Mouse (Mus musculus) kidney, adult 2 months (tissue): ENCODE measurements around the gene Mrps15. TPM values are rescaled to one million over a fixed set of nuclear protein-coding genes. Genes with fewer than 3 reads are reported as not detected.

Experiments
- DNase-seq: peaks from one replicate; pipeline ENCODE4 v3.0.0; 2021
- H3K27ac ChIP-seq: fragments of 200-500 bp; 2 replicates; pipeline ENCODE4 v1.5.1; 2012; ENCODE audit warnings: low read depth, low read length, control low read depth, inconsistent platforms; ENCODE audit not compliant: insufficient read depth
- H3K27me3 ChIP-seq: fragments of 200-500 bp; replicated peaks from 2 replicates; pipeline ENCODE4 v1.6.1; 2012; ENCODE audit warnings: mild to moderate bottlenecking, moderate library complexity, low read length, inconsistent platforms; ENCODE audit not compliant: control insufficient read depth, insufficient read depth
- H3K36me3 ChIP-seq: fragments of 200-500 bp; 2 replicates; pipeline ENCODE4 v1.6.1; 2012; ENCODE audit warnings: mild to moderate bottlenecking, moderate library complexity, low read length, inconsistent platforms; ENCODE audit not compliant: control insufficient read depth, insufficient read depth
- H3K4me1 ChIP-seq: fragments of 200-500 bp; 2 replicates; pipeline ENCODE4 v1.6.1; 2011; ENCODE audit warnings: low read length; ENCODE audit not compliant: control insufficient read depth, insufficient read depth
- H3K4me3 ChIP-seq: fragments of 200-500 bp; 2 replicates; pipeline ENCODE4 v1.5.1; 2011; ENCODE audit warnings: mild to moderate bottlenecking, low read depth, low read length, control low read depth; ENCODE audit not compliant: insufficient read depth
- CTCF ChIP-seq: fragments of 200-500 bp; conservative IDR thresholded peaks from 2 replicates; pipeline ENCODE4 v1.5.1; 2011; ENCODE audit warnings: low read depth, mild to moderate bottlenecking, control low read depth, low read length, moderate library complexity, mixed read lengths; ENCODE audit not compliant: insufficient read depth, insufficient read length
- POLR2A ChIP-seq: fragments of 200-500 bp; IDR thresholded peaks from one replicate; pipeline ENCODE4 v1.6.1; 2011; ENCODE audit warnings: low read depth, low read length, control low read depth
- WGBS: fragments of 180-500 bp; shearing (Covaris S2); methylation state at CpG from one replicate; pipeline ENCODE4 v1.1.7; 2018; 5-methylcytosine and 5-hydroxymethylcytosine counted together
- polyA plus RNA-seq: library from polyadenylated mRNA; depleted of rRNA; stranded (reverse); fragments of >200 nt; gene quantifications from 2 replicates; pipeline ENCODE4 v1.2.3, GENCODE M21; 2012

The Mrps15 gene
- polyA plus RNA-seq, 1 experiment = 38.2 TPM

GRCm38 (mm10) chr4:126058134-126058996 lies 11.6 kb downstream of the Mrps15 start, which contains the start of gene Oscp1:
Gene Oscp1 (plus strand): TSS chr4:126058565.
- H3K27ac ChIP-seq = no peak within 1 kb of the TSS
- TF ChIP-seq CTCF (no peak), POLR2A (no peak)
- H3K4me3 ChIP-seq = peak within 1 kb of the TSS; percentile 72
- peak; percentile 96 for DNase-seq
- H3K27me3 ChIP-seq = no peaks in the 10 kb centered on the region
- under 1% methylated on average over 57 of the region's 57 CpGs for WGBS
- peaks cover 4% of the 10 kb centered on the region; the same call in 1 of the 2 replicates for H3K4me1 ChIP-seq
- H3K36me3 ChIP-seq = no peaks in the 10 kb centered on the region

GRCm38 (mm10) chr4:126058997-126059362 lies 12.3 kb downstream of the Mrps15 start:
- Histone ChIP-seq H3K27me3 (no peaks in the 10 kb centered on the region), H3K36me3 (no peaks in the 10 kb centered on the region), H3K4me3 (peak overlapping the region; percentile 72), H3K27ac (no peak overlapping the region), H3K4me1 (peaks cover 4% of the 10 kb centered on the region; the same call in 1 of the 2 replicates)
- TF ChIP-seq POLR2A (no peak), CTCF (no peak)
- no peak for DNase-seq
- WGBS = 32% methylated on average over 9 of the region's 9 CpGs

GRCm38 (mm10) chr4:126062856-126063255 lies 16.1 kb downstream of the Mrps15 start:
- TF ChIP-seq CTCF (no peak), POLR2A (no peak)
- whole genome bisulfite sequencing = 83% methylated on average over 1 of the region's 1 CpGs
- Histone ChIP-seq H3K27ac (no peak overlapping the region), H3K4me1 (peaks cover 3% of the 10 kb centered on the region; the same call in 1 of the 2 replicates), H3K27me3 (no peaks in the 10 kb centered on the region), H3K4me3 (no peak overlapping the region), H3K36me3 (no peaks in the 10 kb centered on the region)
- no peak for DNase-seq

- Histone ChIP-seq H3K27me3 (no peaks in the 10 kb centered on the region), H3K4me1 (no peaks in the 10 kb centered on the region), H3K27ac (no peak overlapping the region), H3K4me3 (no peak overlapping the region), H3K36me3 (no peaks in the 10 kb centered on the region)
- no peak for DNase-seq
- no peak for TF ChIP-seq CTCF
- TF ChIP-seq POLR2A = no peak
- 91% methylated on average over 7 of the region's 7 CpGs for WGBS
Measured at GRCm38 (mm10) chr4:126065241-126065640, 18.5 kb downstream of the Mrps15 start.

GRCm38 (mm10) chr4:126067401-126068077 lies 20.8 kb downstream of the Mrps15 start:
- no peak for TF ChIP-seq CTCF
- no peak for TF ChIP-seq POLR2A
- Histone ChIP-seq H3K4me3 (no peak overlapping the region), H3K27ac (no peak overlapping the region), H3K27me3 (no peaks in the 10 kb centered on the region), H3K36me3 (no peaks in the 10 kb centered on the region), H3K4me1 (no peaks in the 10 kb centered on the region)
- WGBS = 62% methylated on average over 15 of the region's 15 CpGs
- DNase-seq = no peak

GRCm38 (mm10) chr4:126068842-126069241 lies 22.1 kb downstream of the Mrps15 start:
- H3K4me1 ChIP-seq = no peaks in the 10 kb centered on the region
- TF ChIP-seq CTCF (no peak), POLR2A (no peak)
- no peak for DNase-seq
- H3K27me3 ChIP-seq = no peaks in the 10 kb centered on the region
- 83% methylated on average over 6 of the region's 6 CpGs for WGBS
- no peak overlapping the region for H3K27ac ChIP-seq
- no peak overlapping the region for H3K4me3 ChIP-seq
- H3K36me3 ChIP-seq = no peaks in the 10 kb centered on the region

GRCm38 (mm10) chr4:126077833-126078232 lies 31.1 kb downstream of the Mrps15 start:
- TF ChIP-seq POLR2A = no peak
- TF ChIP-seq CTCF = no peak
- Histone ChIP-seq H3K4me1 (no peaks in the 10 kb centered on the region), H3K27ac (no peak overlapping the region), H3K4me3 (no peak overlapping the region), H3K36me3 (no peaks in the 10 kb centered on the region), H3K27me3 (no peaks in the 10 kb centered on the region)
- no peak for DNase-seq
- 83% methylated on average over 6 of the region's 6 CpGs for WGBS
